Mouse (Mus musculus): ENCODE measurements around the gene Atxn7l2. TPM values are rescaled to one million over a fixed set of nuclear protein-coding genes. Genes with fewer than 3 reads are reported as not detected.
A peak's percentile ranks its signal among the peaks of the same experiment; 100 is the strongest.

Atxn7l2 gene
- polyA plus RNA-seq, 1 experiment from 2014 or later: 18.1 TPM

DNA sequence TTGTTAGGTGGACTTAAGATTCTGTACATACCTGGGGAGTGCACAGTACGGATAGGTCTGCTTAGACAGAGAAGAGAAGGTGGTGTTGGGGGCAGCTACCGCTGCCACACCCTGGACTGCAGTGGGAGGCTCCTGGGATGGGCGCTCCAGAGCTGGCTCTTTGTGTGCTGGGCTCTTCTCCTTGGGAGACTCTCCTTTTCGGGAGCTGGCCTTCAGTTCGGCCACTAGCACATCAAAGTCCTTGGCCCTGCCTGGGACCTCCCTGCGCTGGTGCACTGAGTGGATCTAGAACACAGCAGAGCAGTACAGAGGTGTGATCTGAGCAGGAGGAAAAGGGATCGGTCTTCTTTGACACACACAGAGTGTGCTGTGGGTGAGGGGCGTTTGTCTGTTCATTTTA lies 5.1 kb downstream of the Atxn7l2 start:
- H3K27me3 ChIP-seq (ENCODE audit: insufficient read depth, low read length): no peaks in the 10 kb centered on the region
- no peak for DNase-seq
- H3K4me2 ChIP-seq: no peak overlapping the region
- no peak overlapping the region for H3K27ac ChIP-seq (ENCODE audit: low read depth)
- 85% methylated on average over 8 of the region's 8 CpGs for WGBS
- H3K36me3 ChIP-seq (ENCODE audit: insufficient read depth): peaks cover 45% of the 10 kb centered on the region
- H3K9me3 ChIP-seq (ENCODE audit: low read depth, low read length): no peaks in the 10 kb centered on the region
- peaks cover 3% of the 10 kb centered on the region; the same call in 1 of the 2 replicates for H3K4me1 ChIP-seq (ENCODE audit: insufficient read depth)
- no peak for ATAC-seq (ENCODE audit: insufficient read depth)
- no peak overlapping the region for H3K9ac ChIP-seq
- no peak overlapping the region for H3K4me3 ChIP-seq (ENCODE audit: low read depth, low read length)
- TF ChIP-seq CTCF (IDR thresholded peaks at IDR 0.05; ENCODE audit: low read depth): no peak

DNA sequence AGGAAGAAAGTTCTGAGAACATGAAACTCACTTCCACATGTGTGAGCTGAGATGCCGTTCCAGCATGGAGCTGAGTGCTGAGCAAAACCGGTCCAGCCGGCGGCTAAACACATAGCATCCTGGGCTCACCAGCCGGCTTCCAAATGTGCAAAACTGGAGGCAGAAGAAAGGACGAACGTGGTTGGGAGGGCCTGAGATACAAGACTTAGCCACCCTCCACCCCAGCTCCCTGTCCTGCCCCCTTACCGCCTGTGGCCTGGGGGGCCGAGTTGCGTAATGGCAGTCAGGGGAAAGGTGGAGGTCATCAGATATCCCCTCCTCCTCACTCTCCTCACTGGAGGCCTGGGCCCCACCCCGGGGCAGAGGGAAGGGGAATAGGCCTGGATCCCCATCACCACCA lies 6.3 kb downstream of the Atxn7l2 start:
- WGBS: 73% methylated on average over 11 of the region's 11 CpGs
- DNase-seq (no peak), ATAC-seq (ENCODE audit: insufficient read depth) (no peak)
- Histone ChIP-seq H3K9me3 (ENCODE audit: low read depth, low read length) (no peaks in the 10 kb centered on the region), H3K4me3 (ENCODE audit: low read depth, low read length) (no peak overlapping the region), H3K4me2 (no peak overlapping the region), H3K4me1 (ENCODE audit: insufficient read depth) (peaks cover 3% of the 10 kb centered on the region; the same call in 1 of the 2 replicates), H3K27ac (ENCODE audit: low read depth) (no peak overlapping the region), H3K9ac (no peak overlapping the region), H3K36me3 (ENCODE audit: insufficient read depth) (peaks cover 45% of the 10 kb centered on the region), H3K27me3 (ENCODE audit: insufficient read depth, low read length) (no peaks in the 10 kb centered on the region)
- no peak for TF ChIP-seq CTCF (IDR thresholded peaks at IDR 0.05; ENCODE audit: low read depth)

- no peak overlapping the region for H3K27ac ChIP-seq (ENCODE audit: low read depth)
- H3K4me2 ChIP-seq: no peak overlapping the region
- H3K4me3 ChIP-seq (ENCODE audit: low read depth, low read length): no peak overlapping the region
- ATAC-seq (ENCODE audit: insufficient read depth) (no peak), DNase-seq (peak; percentile 83)
- no peaks in the 10 kb centered on the region for H3K27me3 ChIP-seq (ENCODE audit: insufficient read depth, low read length)
- H3K9ac ChIP-seq: no peak overlapping the region
- WGBS: 72% methylated on average over 11 of the region's 11 CpGs
- peaks cover 45% of the 10 kb centered on the region for H3K36me3 ChIP-seq (ENCODE audit: insufficient read depth)
- H3K9me3 ChIP-seq (ENCODE audit: low read depth, low read length): no peaks in the 10 kb centered on the region
- H3K4me1 ChIP-seq (ENCODE audit: insufficient read depth): no peaks in the 10 kb centered on the region; the same call in 1 of the 2 replicates
- peak; percentile 90 for TF ChIP-seq CTCF (IDR thresholded peaks at IDR 0.05; ENCODE audit: low read depth)
Observed at GRCm38 (mm10) chr3:108203621-108204325, 7.0 kb downstream of the Atxn7l2 start.

- H3K9ac ChIP-seq: no peak overlapping the region
- H3K4me2 ChIP-seq: no peak overlapping the region
- no peaks in the 10 kb centered on the region for H3K27me3 ChIP-seq (ENCODE audit: insufficient read depth, low read length)
- peak overlapping the region; percentile 47; the same call in 1 of the 2 replicates for H3K27ac ChIP-seq (ENCODE audit: low read depth)
- TF ChIP-seq CTCF (IDR thresholded peaks at IDR 0.05; ENCODE audit: low read depth): no peak
- DNase-seq (no peak), ATAC-seq (ENCODE audit: insufficient read depth) (no peak)
- H3K4me1 ChIP-seq (ENCODE audit: insufficient read depth): no peaks in the 10 kb centered on the region; the same call in 1 of the 2 replicates
- H3K4me3 ChIP-seq (ENCODE audit: low read depth, low read length): no peak overlapping the region
- no peaks in the 10 kb centered on the region for H3K9me3 ChIP-seq (ENCODE audit: low read depth, low read length)
- 85% methylated on average over 13 of the region's 13 CpGs for WGBS
- peaks cover 44% of the 10 kb centered on the region for H3K36me3 ChIP-seq (ENCODE audit: insufficient read depth)
Observed at GRCm38 (mm10) chr3:108203212-108203611, 7.5 kb downstream of the Atxn7l2 start.

- H3K36me3 ChIP-seq (ENCODE audit: insufficient read depth): peaks cover 42% of the 10 kb centered on the region
- 0 out of 2 replicates have a peak overlapping the region, but pooled peaks have one; percentile 47 for H3K27ac ChIP-seq (ENCODE audit: low read depth)
- H3K4me2 ChIP-seq: no peak overlapping the region
- DNase-seq (peak; percentile 37), ATAC-seq (ENCODE audit: insufficient read depth) (no peak)
- no peak overlapping the region for H3K4me3 ChIP-seq (ENCODE audit: low read depth, low read length)
- H3K9ac ChIP-seq: no peak overlapping the region
- H3K27me3 ChIP-seq (ENCODE audit: insufficient read depth, low read length): no peaks in the 10 kb centered on the region
- H3K4me1 ChIP-seq (ENCODE audit: insufficient read depth): no peaks in the 10 kb centered on the region; the same call in 1 of the 2 replicates
- TF ChIP-seq CTCF (IDR thresholded peaks at IDR 0.05; ENCODE audit: low read depth): no peak
- H3K9me3 ChIP-seq (ENCODE audit: low read depth, low read length): no peaks in the 10 kb centered on the region
Observed at GRCm38 (mm10) chr3:108202506-108202905, 8.2 kb downstream of the Atxn7l2 start.

GRCm38 (mm10) chr3:108200329-108201323 lies 10.1 kb downstream of the Atxn7l2 start, which contains the start of gene Cyb561d1:
Cyb561d1 (minus strand) TSS chr3:108201212.
- 3% methylated on average over 44 of the region's 44 CpGs for WGBS
- peak; percentile 63 for TF ChIP-seq CTCF (IDR thresholded peaks at IDR 0.05; ENCODE audit: low read depth)
- H3K4me1 ChIP-seq (ENCODE audit: insufficient read depth): peaks cover 5% of the 10 kb centered on the region
- no peaks in the 10 kb centered on the region for H3K27me3 ChIP-seq (ENCODE audit: insufficient read depth, low read length)
- peak within 1 kb of the TSS; percentile 87 for H3K27ac ChIP-seq (ENCODE audit: low read depth)
- no peaks in the 10 kb centered on the region for H3K9me3 ChIP-seq (ENCODE audit: low read depth, low read length)
- H3K4me2 ChIP-seq: peak within 1 kb of the TSS; percentile 63
- ATAC-seq (ENCODE audit: insufficient read depth) (peak; percentile 93), DNase-seq (peak; percentile 95)
- H3K9ac ChIP-seq: peak within 1 kb of the TSS; percentile 56
- peaks cover 28% of the 10 kb centered on the region for H3K36me3 ChIP-seq (ENCODE audit: insufficient read depth)
- peak within 1 kb of the TSS; percentile 62 for H3K4me3 ChIP-seq (ENCODE audit: low read depth, low read length)
